Mouse (Mus musculus) cortical plate, adult 2 months (tissue): ENCODE results near the gene Cntnap2.

Experiments
- CTCF ChIP-seq: fragments of 200-500 bp; IDR thresholded peaks from 2 replicates; pipeline ENCODE4 v1.5.1; 2011; ENCODE audit warnings: mild to moderate bottlenecking, control low read depth, low read length; ENCODE audit not compliant: insufficient read depth; ENCODE audit errors: extremely low read depth
- POLR2A ChIP-seq: fragments of 200-500 bp; IDR thresholded peaks from 2 replicates; pipeline ENCODE4 v1.6.1; 2011; ENCODE audit warnings: mild to moderate bottlenecking, low read length, control low read depth; ENCODE audit not compliant: insufficient read depth; ENCODE audit errors: extremely low read depth

- no peak for TF ChIP-seq CTCF
- no peak for TF ChIP-seq POLR2A
These were observed 2138.4 kb downstream of the Cntnap2 start for GRCm38 (mm10) chr6:47197570-47197969.
